Mouse (Mus musculus) intestine, postnatal 0 days (tissue): ENCODE results near the gene Phtf1. TPM values are rescaled to one million over a fixed set of nuclear protein-coding genes. Genes with fewer than 3 reads are reported as not detected.

Source experiments
- ATAC-seq: fragments of 200-750 bp; cut with Nextera tagmentation; 2 replicates; pipeline ENCODE4 v1.8.0; 2017; ENCODE audit warnings: mild to moderate bottlenecking, moderate TSS enrichment, moderate library complexity
- H3K27ac ChIP-seq: fragments of 300-500 bp; sonication (generic); 2 replicates; pipeline ENCODE4 v1.5.1; 2014; ENCODE audit warnings: mild to moderate bottlenecking, low read depth, low read length, moderate library complexity
- H3K27me3 ChIP-seq: fragments of 300-500 bp; sonication (generic); replicated peaks from 2 replicates; pipeline ENCODE4 v1.6.1; 2014; ENCODE audit warnings: low read length, mixed read lengths; ENCODE audit not compliant: control insufficient read depth, insufficient read depth
- H3K36me3 ChIP-seq: fragments of 300-500 bp; sonication (generic); 2 replicates; pipeline ENCODE4 v1.6.1; 2014; ENCODE audit warnings: mild to moderate bottlenecking, moderate library complexity; ENCODE audit not compliant: control insufficient read depth, insufficient read depth
- H3K4me1 ChIP-seq: fragments of 300-500 bp; sonication (generic); replicated peaks from 2 replicates; pipeline ENCODE4 v1.6.1; 2014; ENCODE audit warnings: antibody characterized with exemption, low read length, mixed read lengths; ENCODE audit not compliant: control insufficient read depth, insufficient read depth
- H3K4me2 ChIP-seq: fragments of 300-500 bp; sonication (generic); replicated peaks from 2 replicates; pipeline ENCODE4 v1.6.1; 2014; ENCODE audit warnings: low read depth, mild to moderate bottlenecking, moderate library complexity
- H3K4me3 ChIP-seq: fragments of 300-500 bp; sonication (generic); 2 replicates; pipeline ENCODE4 v1.5.1; 2014; ENCODE audit warnings: low read depth, low read length
- H3K9ac ChIP-seq: fragments of 300-500 bp; sonication (generic); 2 replicates; pipeline ENCODE4 v1.6.1; 2014; ENCODE audit warnings: mild to moderate bottlenecking, low read depth, low read length
- H3K9me3 ChIP-seq: fragments of 300-500 bp; sonication (generic); 2 replicates; pipeline ENCODE4 v1.6.1; 2016; ENCODE audit warnings: mixed run types; ENCODE audit not compliant: control insufficient read depth
- CTCF ChIP-seq: sonication (generic); IDR thresholded peaks from 2 replicates; pipeline ENCODE4 v1.5.1; 2016; ENCODE audit warnings: low read depth, mild to moderate bottlenecking, control low read depth, antibody characterized with exemption, moderate library complexity
- WGBS: fragments of 180-500 bp; shearing (Covaris S2); extraction: QIAGEN DNeasy Blood & Tissue Kit; methylation state at CpG from one replicate; pipeline ENCODE4 v1.1.7; 2014; 5-methylcytosine and 5-hydroxymethylcytosine counted together
- polyA plus RNA-seq: library from polyadenylated mRNA; unstranded; fragments of >200 nt; fragmentation: Nextera tagmentation; extraction: Ambion mirVana; gene quantifications from 2 replicates; pipeline ENCODE4 v1.2.1, GENCODE M21; 2015

Phtf1 gene
- polyA plus RNA-seq, result 6.4 and 7.1 TPM in 2 replicates

- no peak for TF ChIP-seq CTCF
- ATAC-seq, result peak; percentile 97
- Histone ChIP-seq H3K9me3 (no peaks in the 10 kb centered on the region), H3K4me1 (no peaks in the 10 kb centered on the region), H3K4me3 (peak within 1 kb of the TSS; percentile 81), H3K27ac (peak within 1 kb of the TSS; percentile 89), H3K27me3 (no peaks in the 10 kb centered on the region), H3K9ac (peak within 1 kb of the TSS; percentile 78), H3K36me3 (peaks cover 13% of the 10 kb centered on the region; the same call in 1 of the 2 replicates), H3K4me2 (peak within 1 kb of the TSS; percentile 94)
- WGBS, result under 1% methylated on average over 70 of the region's 70 CpGs
Measured at GRCm38 (mm10) chr3:103967861-103968691, at the start of gene Phtf1. Gene Phtf1 (plus strand): TSS chr3:103968110.

- no peak overlapping the region for H3K4me3 ChIP-seq
- H3K4me2 ChIP-seq, result no peak overlapping the region
- no peak overlapping the region for H3K27ac ChIP-seq
- H3K9me3 ChIP-seq, result no peaks in the 10 kb centered on the region
- 93% methylated on average over 1 of the region's 1 CpGs for WGBS
- H3K27me3 ChIP-seq, result no peaks in the 10 kb centered on the region
- H3K36me3 ChIP-seq, result no peaks in the 10 kb centered on the region
- no peaks in the 10 kb centered on the region for H3K4me1 ChIP-seq
- no peak for ATAC-seq
- H3K9ac ChIP-seq, result no peak overlapping the region
- TF ChIP-seq CTCF, result no peak
Measured at GRCm38 (mm10) chr3:103920094-103920493, 47.8 kb upstream of the Phtf1 start.

- H3K27me3 ChIP-seq, result no peaks in the 10 kb centered on the region
- no peak overlapping the region for H3K27ac ChIP-seq
- no peak for TF ChIP-seq CTCF
- peaks cover 5% of the 10 kb centered on the region; the same call in 1 of the 2 replicates for H3K36me3 ChIP-seq
- no peak overlapping the region for H3K4me2 ChIP-seq
- 58% methylated on average over 3 of the region's 3 CpGs for WGBS
- ATAC-seq, result no peak
- H3K4me3 ChIP-seq, result no peak overlapping the region
- H3K4me1 ChIP-seq, result no peaks in the 10 kb centered on the region
- H3K9me3 ChIP-seq, result no peaks in the 10 kb centered on the region
- H3K9ac ChIP-seq, result no peak overlapping the region
Measured at GRCm38 (mm10) chr3:103925302-103925701, 42.6 kb upstream of the Phtf1 start.

- no peak overlapping the region for H3K4me3 ChIP-seq
- H3K27me3 ChIP-seq, result no peaks in the 10 kb centered on the region
- H3K36me3 ChIP-seq, result peaks cover 12% of the 10 kb centered on the region; the same call in 1 of the 2 replicates
- no peak for TF ChIP-seq CTCF
- no peaks in the 10 kb centered on the region for H3K9me3 ChIP-seq
- no peak overlapping the region for H3K9ac ChIP-seq
- no peaks in the 10 kb centered on the region for H3K4me1 ChIP-seq
- no peak for ATAC-seq
- H3K27ac ChIP-seq, result no peak overlapping the region
- no peak overlapping the region; the same call in 1 of the 2 replicates for H3K4me2 ChIP-seq
- 41% methylated on average over 6 of the region's 6 CpGs for WGBS
Measured at GRCm38 (mm10) chr3:103927511-103927910, 40.4 kb upstream of the Phtf1 start.

GRCm38 (mm10) chr3:103944794-103945562 is 22.9 kb upstream of the Phtf1 start:
- TF ChIP-seq CTCF, result no peak
- no peak for ATAC-seq
- Histone ChIP-seq H3K4me1 (no peaks in the 10 kb centered on the region), H3K4me3 (no peak overlapping the region), H3K27me3 (no peaks in the 10 kb centered on the region), H3K36me3 (no peaks in the 10 kb centered on the region), H3K9ac (no peak overlapping the region), H3K9me3 (no peaks in the 10 kb centered on the region), H3K27ac (no peak overlapping the region), H3K4me2 (no peak overlapping the region)
- 75% methylated on average over 1 of the region's 1 CpGs for WGBS

- no peaks in the 10 kb centered on the region for H3K9me3 ChIP-seq
- H3K27me3 ChIP-seq, result no peaks in the 10 kb centered on the region
- H3K4me1 ChIP-seq, result no peaks in the 10 kb centered on the region
- no peak for ATAC-seq
- TF ChIP-seq CTCF, result no peak
- H3K9ac ChIP-seq, result no peak overlapping the region
- H3K4me3 ChIP-seq, result no peak overlapping the region
- no peak overlapping the region for H3K4me2 ChIP-seq
- 83% methylated on average over 7 of the region's 7 CpGs for WGBS
- H3K36me3 ChIP-seq, result no peaks in the 10 kb centered on the region
- no peak overlapping the region for H3K27ac ChIP-seq
Measured at GRCm38 (mm10) chr3:103948666-103949065, 19.2 kb upstream of the Phtf1 start.
